Mouse (Mus musculus) lung, adult 2 months (tissue): ENCODE results near the gene H2-T22.

ENCODE experiments used
- CTCF ChIP-seq: fragments of 200-500 bp; IDR thresholded peaks from 2 replicates; pipeline ENCODE4 v1.5.1; 2011; ENCODE audit warnings: mild to moderate bottlenecking, low read length, control low read depth; ENCODE audit not compliant: insufficient read depth
- POLR2A ChIP-seq: fragments of 200-500 bp; IDR thresholded peaks from 2 replicates; pipeline ENCODE4 v1.6.1; 2011; ENCODE audit warnings: low read depth, mild to moderate bottlenecking, control low read depth, low read length, borderline replicate concordance; ENCODE audit errors: extremely low read depth

GRCm38 (mm10) chr17:36028879-36029619 is 13.5 kb downstream of the H2-T22 start:
- TF ChIP-seq CTCF (no peak), POLR2A (no peak)
